10 mouse cellular contexts compared by ENCODE assay signal in the genomic region with DNA sequence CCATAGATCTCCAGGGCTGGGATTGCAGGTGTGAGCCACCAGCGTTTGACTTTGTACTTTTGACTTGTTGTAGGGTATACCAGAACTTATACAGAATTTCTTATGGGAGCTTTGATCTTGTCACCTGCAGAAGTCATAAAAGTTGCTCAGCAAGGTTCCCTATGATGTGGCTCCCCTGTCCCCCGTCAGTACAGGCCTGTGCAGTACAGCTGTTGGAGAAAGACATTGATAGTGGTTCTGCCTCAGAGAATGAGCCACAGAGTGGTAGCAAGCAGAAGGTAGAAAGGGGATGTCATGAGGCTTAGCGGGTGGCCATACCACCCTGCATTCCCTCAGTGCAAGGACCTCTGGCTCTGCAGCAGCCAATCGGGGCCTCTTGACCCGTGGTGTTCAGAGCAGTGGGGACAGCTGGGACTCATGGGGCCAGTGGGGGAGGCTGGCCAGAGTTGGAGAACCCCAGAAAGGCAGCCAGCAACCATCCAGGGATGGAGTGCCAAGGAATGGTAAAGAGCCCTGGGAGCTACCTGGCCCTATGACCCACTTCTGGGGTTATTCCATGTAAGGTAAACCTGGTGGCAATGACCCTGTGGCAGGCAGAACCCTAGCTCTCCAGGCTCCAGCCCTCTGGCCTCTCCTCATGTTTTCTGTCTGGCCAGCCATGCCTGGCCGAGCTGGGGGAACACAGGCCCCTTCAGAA. TPM values are rescaled to one million over a fixed set of nuclear protein-coding genes. Genes with fewer than 3 reads are reported as not detected.
DNase-seq lines count a peak whose midpoint lies in the region; ATAC-seq and TF ChIP-seq lines count a peak whose summit lies in the region.
"Had no signal": no experiment of that assay in that cellular context is flagged by ENCODE, and none has a peak within 500 bp of the region (broad histone marks: within the 10 kb centered on the region; RNA-seq: fewer than 3 reads in every experiment).

No protein-coding gene starts in this region.

- no peaks in the 10 kb centered on the region for H3K27me3 ChIP-seq in midbrain, embryonic 11.5 days (ENCODE audit: control insufficient read depth, insufficient read depth, low read length)
- H3K27me3 ChIP-seq in midbrain, postnatal 0 days (ENCODE audit: insufficient read depth, low read length): no peaks in the 10 kb centered on the region

- H3K36me3 ChIP-seq in midbrain, embryonic 11.5 days (ENCODE audit: control insufficient read depth, insufficient read depth, low read length): no peaks in the 10 kb centered on the region
- H3K36me3 ChIP-seq in midbrain, postnatal 0 days (ENCODE audit: insufficient read depth, low read length): no peaks in the 10 kb centered on the region

- no peak for DNase-seq in gastrocnemius, adult 2 months
- no peak for DNase-seq in gastrocnemius, postnatal 36 days
- DNase-seq in midbrain, embryonic 11.5 days (ENCODE audit: low spot score, missing footprints): no peak
- no peak for DNase-seq in midbrain, postnatal 0 days (ENCODE audit: low spot score)
- DNase-seq in lung, postnatal 36 days: peak; percentile 7
- peak; percentile 59 for DNase-seq in thymus, postnatal 4 days
- no peak for DNase-seq in frontal cortex, postnatal 10 days (ENCODE audit: low spot score in 2 of 2)
- DNase-seq in frontal cortex, adult 2 months (ENCODE audit: extremely low spot score in 1 of 2, low spot score in 1 of 2): no peak
- DNase-seq: cerebellum, adult 9-10 months had no signal

- intact Hi-C loops in gastrocnemius, adult 2 months (cut with DNase I): no loop called here
- intact Hi-C loops in gastrocnemius, postnatal 36 days (cut with DNase I): loop anchor here (5.0 kb wide), 1 partner anchor 98 kb away; no protein-coding TSS in a partner anchor

- H3K4me2 ChIP-seq in midbrain, embryonic 11.5 days: no peak overlapping the region
- H3K4me2 ChIP-seq in midbrain, postnatal 0 days (ENCODE audit: low read depth, low read length, poor library complexity, severe bottlenecking): no peak overlapping the region

- H3K9me3 ChIP-seq in midbrain, embryonic 11.5 days (ENCODE audit: control insufficient read depth, low read length): no peaks in the 10 kb centered on the region
- H3K9me3 ChIP-seq in midbrain, postnatal 0 days (ENCODE audit: low read length): no peaks in the 10 kb centered on the region

- no peak for ATAC-seq in midbrain, embryonic 11.5 days (ENCODE audit: low FRiP score)
- ATAC-seq in midbrain, postnatal 0 days (ENCODE audit: low FRiP score): no peak

- no peak overlapping the region for H3K4me3 ChIP-seq in gastrocnemius, adult 2 months
- H3K4me3 ChIP-seq in midbrain, embryonic 11.5 days (ENCODE audit: low read depth, low read length): no peak overlapping the region
- no peak overlapping the region for H3K4me3 ChIP-seq in midbrain, postnatal 0 days (ENCODE audit: low read depth, low read length)

- peaks cover 28% of the 10 kb centered on the region for H3K4me1 ChIP-seq in midbrain, embryonic 11.5 days (ENCODE audit: control insufficient read depth, insufficient read depth, low read length)
- H3K4me1 ChIP-seq in midbrain, postnatal 0 days (ENCODE audit: insufficient read depth, low read length): no peaks in the 10 kb centered on the region

- 51% methylated on average over 6 of the region's 6 CpGs for WGBS in midbrain, embryonic 11.5 days
- 53% methylated on average over 6 of the region's 6 CpGs for WGBS in midbrain, postnatal 0 days

- no peak overlapping the region; the same call in 1 of the 2 replicates for H3K9ac ChIP-seq in midbrain, embryonic 11.5 days (ENCODE audit: low read length)
- no peak overlapping the region for H3K9ac ChIP-seq in midbrain, postnatal 0 days (replicated peaks; ENCODE audit: low read length, poor library complexity, severe bottlenecking)

- TF ChIP-seq CTCF in gastrocnemius, adult 2 months (IDR thresholded peaks at IDR 0.05): no peak
- no peak for TF ChIP-seq CTCF in midbrain, postnatal 0 days (IDR thresholded peaks at IDR 0.05)

- H3K27ac ChIP-seq in gastrocnemius, adult 2 months: peak overlapping the region; percentile 81
- peak overlapping the region; percentile 5; the same call in 1 of the 2 replicates for H3K27ac ChIP-seq in midbrain, embryonic 11.5 days (ENCODE audit: low read depth, low read length)
- H3K27ac ChIP-seq in midbrain, postnatal 0 days (ENCODE audit: low read depth, low read length): no peak overlapping the region
- H3K27ac ChIP-seq: macrophage had no signal

RNA-seq across cellular contexts. Expression of a gene that starts 58.6 kb away (rescaled TPM):
- total RNA-seq in gastrocnemius, adult 2 months (2021): not detected
- total RNA-seq in gastrocnemius, postnatal 36 days (2021): not detected
- not detected in 2 replicates for polyA plus RNA-seq in midbrain, embryonic 11.5 days (2014; fragmentation: Nextera tagmentation; extraction: Ambion mirVana)
- not detected in 2 replicates for total RNA-seq in midbrain, postnatal 0 days (2014; rRNA removed)
- not detected in 2 replicates for polyA plus RNA-seq in midbrain, postnatal 0 days (2015; fragmentation: Nextera tagmentation; extraction: Ambion mirVana)
- not detected in 2 replicates for polyA plus RNA-seq in frontal cortex, adult 2 months (2012; rRNA removed)
- polyA plus RNA-seq: macrophage had no signal

Comparison
In these comparisons a context has a peak if more than half of its experiments do, and no peak if none do; other contexts are left out.
1. DNase-seq: peak in lung, postnatal 36 days (single experiment) and thymus, postnatal 4 days (single experiment); none in gastrocnemius, adult 2 months (single experiment), gastrocnemius, postnatal 36 days (0 of 2), midbrain, embryonic 11.5 days (single experiment), midbrain, postnatal 0 days (single experiment), frontal cortex, postnatal 10 days (0 of 2) and frontal cortex, adult 2 months (0 of 2).